Mouse (Mus musculus) heart, adult 18-20 months (tissue): ENCODE results near the gene C2. TPM values are rescaled to one million over a fixed set of nuclear protein-coding genes. Genes with fewer than 3 reads are reported as not detected.
"Not testable (repeated sequence)": the region's sequence is repeated elsewhere in the genome, so short reads cannot be mapped to it uniquely, and the experiment has no call there.

ENCODE experiments used
- DNase-seq, 2 experiments: peaks; one replicate each; pipeline ENCODE4 v3.0.0; 2021 to 2022; ENCODE audit warnings: mixed read lengths in 1 of 2
- microRNA-seq, 2 experiments: library from miRNA; unstranded; fragments of <30 nt; microRNA quantifications; one replicate each; pipeline ENCODE4 v1.2.0; 2022
- total RNA-seq, 2 experiments: library from RNA; stranded (reverse); gene quantifications; 2 replicates each; pipeline ENCODE4 v1.2.3; 2021

Gene C2
- total RNA-seq, 2 experiments from 2014 or later = 2.8 to 4.1 TPM

- DNase-seq = no peak
Measured at GRCm38 (mm10) chr17:34836155-34836855, 61.8 kb downstream of the C2 start.

- not testable (repeated sequence) for DNase-seq
Measured at GRCm38 (mm10) chr17:34830776-34831175, 67.3 kb downstream of the C2 start.

GRCm38 (mm10) chr17:34814818-34815370 lies 83.2 kb downstream of the C2 start:
- DNase-seq = no peak

GRCm38 (mm10) chr17:34813747-34814146 lies 84.3 kb downstream of the C2 start:
- DNase-seq = peak; percentile 11 to 52

Small RNA genes lying within 50 kb of the gene (microRNA-seq; reads per million reads assigned to microRNA genes)
- gene Mir6970 (0 reads per million in 2 experiments), gene Mir6971 (0.76 to 2.2 reads per million in 2 experiments), gene Mir6972 (0 reads per million in 2 experiments)

Other genes with a start within 250 kb of the C2 start
- gene Tnxb, start 227.7 kb downstream of the C2 start, total RNA-seq = 10 to 100 TPM; 22.9 to 26.5 TPM
- gene C4b, start 154.4 kb downstream of the C2 start, total RNA-seq = 10 to 100 TPM; 14.4 to 25.5 TPM
- gene Cyp21a1, start 93.7 kb downstream of the C2 start, total RNA-seq = not detected
- 1 to 10 TPM; 8.5 to 9.5 TPM for gene Stk19, start 61.3 kb downstream of the C2 start, total RNA-seq
- gene Dxo, start 61.2 kb downstream of the C2 start, total RNA-seq = 10 to 100 TPM in 1 of 2 experiments, 1 to 10 TPM in 1; 9.8 to 13.3 TPM
- 10 to 100 TPM; 20.5 to 21.0 TPM for gene Skiv2l, start 48.1 kb downstream of the C2 start, total RNA-seq
- 10 to 100 TPM; 14.4 to 15.2 TPM for gene Nelfe, start 47.9 kb downstream of the C2 start, total RNA-seq
- gene Cfb, start 35.7 kb downstream of the C2 start, total RNA-seq = 10 to 100 TPM in 1 of 2 experiments, 1 to 10 TPM in 1; 3.3 to 13.7 TPM
- 1 to 10 TPM; 7.4 to 7.7 TPM for gene Zbtb12, start 18.8 kb downstream of the C2 start, total RNA-seq
- not detected for gene Gm20547, start 16.2 kb downstream of the C2 start, total RNA-seq
- 10 to 100 TPM; 38.1 to 42.7 TPM for gene Ehmt2, start 204 bp upstream of the C2 start, total RNA-seq
- gene Slc44a4, start 16.2 kb upstream of the C2 start, total RNA-seq = under 1 TPM in 1 of 2 experiments, not detected in 1; 0.62 TPM
- gene Neu1, start 33.0 kb upstream of the C2 start, total RNA-seq = 10 to 100 TPM; 14.6 to 15.9 TPM
- gene Hspa1b, start 61.0 kb upstream of the C2 start, total RNA-seq = 10 to 100 TPM; 15.5 to 68.2 TPM
- not detected for gene Gm20481, start 71.6 kb upstream of the C2 start, total RNA-seq
- 10 to 100 TPM; 17.5 to 41.5 TPM for gene Hspa1a, start 73.9 kb upstream of the C2 start, total RNA-seq
- gene Hspa1l, start 74.4 kb upstream of the C2 start, total RNA-seq = 10 to 100 TPM in 1 of 2 experiments, 1 to 10 TPM in 1; 9.8 to 10.8 TPM
- gene Lsm2, start 83.6 kb upstream of the C2 start, total RNA-seq = 10 to 100 TPM; 16.3 to 18.0 TPM
- gene Vars, start 102.7 kb upstream of the C2 start, total RNA-seq = 10 to 100 TPM; 32.4 to 35.1 TPM
- 10 to 100 TPM; 13.1 to 14.1 TPM for gene Vwa7, start 118.3 kb upstream of the C2 start, total RNA-seq
- gene Sapcd1, start 129.8 kb upstream of the C2 start, total RNA-seq = not detected
- not detected for gene Msh5, start 148.5 kb upstream of the C2 start, total RNA-seq
- 10 to 100 TPM; 30.4 to 32.4 TPM for gene Clic1, start 151.7 kb upstream of the C2 start, total RNA-seq
- gene Ddah2, start 160.8 kb upstream of the C2 start, total RNA-seq = 10 to 100 TPM; 14.0 to 19.8 TPM
- not detected for gene Ly6g6c, start 167.1 kb upstream of the C2 start, total RNA-seq
- under 1 TPM; 0.31 to 0.87 TPM for gene Mpig6b, start 167.9 kb upstream of the C2 start, total RNA-seq
- gene Ly6g6e, start 178.6 kb upstream of the C2 start, total RNA-seq = not detected
- gene Ly6g6d, start 179.8 kb upstream of the C2 start, total RNA-seq = under 1 TPM in 1 of 2 experiments, not detected in 1; 0.57 TPM
- not detected for gene Ly6g6f, start 187.3 kb upstream of the C2 start, total RNA-seq
- gene Abhd16a, start 191.0 kb upstream of the C2 start, total RNA-seq = 10 to 100 TPM; 55.1 to 59.5 TPM
- not detected for gene Ly6g5c, start 210.0 kb upstream of the C2 start, total RNA-seq
- not detected for gene Ly6g5b, start 217.2 kb upstream of the C2 start, total RNA-seq
- 10 to 100 TPM in 1 of 2 experiments, 1 to 10 TPM in 1; 7.3 to 10.5 TPM for gene Gpank1, start 223.2 kb upstream of the C2 start, total RNA-seq
- gene Csnk2b, start 223.8 kb upstream of the C2 start, total RNA-seq = 100 to 1,000 TPM; 149 to 150 TPM
- 10 to 100 TPM; 25.3 to 28.5 TPM for gene D17H6S53E, start 228.1 kb upstream of the C2 start, total RNA-seq
- not detected for gene Apom, start 233.8 kb upstream of the C2 start, total RNA-seq
- 100 to 1,000 TPM; 242 to 244 TPM for gene Bag6, start 236.9 kb upstream of the C2 start, total RNA-seq